Mouse (Mus musculus): ENCODE measurements at regions not wholly inside any gene's neighbourhood (a gene's known extent, or its start where the extent isn't known, plus 50 kb on each side); places are given as distances from the start of the nearest gene placed in this dataset.
"Not testable (repeated sequence)": the region's sequence is repeated elsewhere in the genome, so short reads cannot be mapped to it uniquely, and the experiment has no call there.

DNA sequence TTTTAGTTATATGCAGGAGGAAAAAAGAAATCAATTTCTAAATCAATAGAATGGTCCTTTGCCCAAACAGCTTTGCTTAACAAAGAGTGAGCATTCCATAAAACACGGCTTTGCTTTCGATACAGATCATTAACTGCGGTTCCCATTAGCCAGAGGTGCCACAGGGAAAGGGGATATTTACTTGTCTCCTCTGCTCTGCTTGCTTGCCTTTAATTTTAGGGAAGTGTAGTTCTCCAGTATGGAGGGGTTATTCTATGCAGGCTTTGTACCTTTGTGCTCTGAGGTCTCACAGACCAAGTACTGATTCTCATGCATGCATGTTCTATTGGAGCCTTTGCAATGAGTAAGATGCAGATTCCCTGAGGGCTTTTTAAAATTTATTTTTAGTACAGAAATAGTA is 520.2 kb upstream of the Stxbp6 start:
- ChIA-PET POLR2A (no interaction called here), CTCF (no interaction called here)
- TF ChIP-seq CTCF (IDR thresholded peaks at IDR 0.05), result no peak
- no peak for DNase-seq (ENCODE audit: low read depth, low spot score)
- ATAC-seq, result peak; percentile 51
- no peaks in the 10 kb centered on the region for H3K27me3 ChIP-seq
- in situ Hi-C loops (cut with MboI; ENCODE audit: low pct_unique_long_range_greater_than_20kb), result no loop called here

DNA sequence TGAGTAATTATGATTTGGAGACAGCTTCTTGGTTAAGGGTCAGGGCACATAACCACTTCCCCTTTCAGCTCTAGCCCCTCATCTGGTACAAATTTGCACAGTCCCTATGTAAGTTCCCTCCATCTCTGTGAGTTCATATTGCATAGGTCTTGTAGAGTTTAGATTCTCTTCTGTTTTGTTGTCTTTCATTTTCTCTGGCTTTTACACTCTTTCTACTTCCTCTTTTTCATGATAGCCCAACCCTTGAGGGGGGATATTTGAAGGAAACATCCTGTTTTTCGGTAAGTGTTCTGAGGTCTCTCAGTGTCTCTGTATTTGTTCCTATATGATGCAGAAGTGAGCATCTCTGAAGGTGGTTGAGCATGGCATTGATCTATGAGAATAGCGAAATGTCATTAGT is 515.7 kb upstream of the Stxbp6 start:
- no peak for TF ChIP-seq CTCF (IDR thresholded peaks at IDR 0.05)
- no peak for DNase-seq (ENCODE audit: low read depth, low spot score)
- ChIA-PET CTCF (no interaction called here), POLR2A (no interaction called here)
- in situ Hi-C loops (cut with MboI; ENCODE audit: low pct_unique_long_range_greater_than_20kb), result no loop called here
- ATAC-seq, result no peak
- no peaks in the 10 kb centered on the region for H3K27me3 ChIP-seq

DNA sequence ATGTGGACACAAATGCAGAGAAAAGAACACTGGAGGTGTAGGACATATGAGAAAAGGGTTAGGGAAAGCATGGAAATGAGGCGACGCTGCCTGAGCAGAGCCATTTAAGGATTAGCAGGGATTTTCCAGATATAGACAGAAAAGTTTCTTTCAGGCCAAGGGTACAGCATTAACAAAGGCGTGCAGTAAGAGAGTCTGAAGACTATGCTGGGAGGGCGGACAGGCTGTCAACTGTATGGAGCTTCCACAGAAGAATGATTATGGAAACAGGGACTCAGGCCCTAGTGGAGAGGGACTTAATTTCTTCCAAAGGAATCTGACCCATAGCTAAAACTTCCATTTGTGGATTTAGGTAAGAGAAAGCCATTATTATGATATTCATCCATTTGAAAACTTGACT is 511.3 kb upstream of the Stxbp6 start:
- ATAC-seq, result no peak
- in situ Hi-C loops (cut with MboI; ENCODE audit: low pct_unique_long_range_greater_than_20kb), result no loop called here
- H3K27me3 ChIP-seq, result no peaks in the 10 kb centered on the region
- CTCF ChIA-PET, result no interaction called here
- POLR2A ChIA-PET, result no interaction called here
- TF ChIP-seq CTCF (IDR thresholded peaks at IDR 0.05), result no peak
- DNase-seq (ENCODE audit: low read depth, low spot score), result no peak

DNA sequence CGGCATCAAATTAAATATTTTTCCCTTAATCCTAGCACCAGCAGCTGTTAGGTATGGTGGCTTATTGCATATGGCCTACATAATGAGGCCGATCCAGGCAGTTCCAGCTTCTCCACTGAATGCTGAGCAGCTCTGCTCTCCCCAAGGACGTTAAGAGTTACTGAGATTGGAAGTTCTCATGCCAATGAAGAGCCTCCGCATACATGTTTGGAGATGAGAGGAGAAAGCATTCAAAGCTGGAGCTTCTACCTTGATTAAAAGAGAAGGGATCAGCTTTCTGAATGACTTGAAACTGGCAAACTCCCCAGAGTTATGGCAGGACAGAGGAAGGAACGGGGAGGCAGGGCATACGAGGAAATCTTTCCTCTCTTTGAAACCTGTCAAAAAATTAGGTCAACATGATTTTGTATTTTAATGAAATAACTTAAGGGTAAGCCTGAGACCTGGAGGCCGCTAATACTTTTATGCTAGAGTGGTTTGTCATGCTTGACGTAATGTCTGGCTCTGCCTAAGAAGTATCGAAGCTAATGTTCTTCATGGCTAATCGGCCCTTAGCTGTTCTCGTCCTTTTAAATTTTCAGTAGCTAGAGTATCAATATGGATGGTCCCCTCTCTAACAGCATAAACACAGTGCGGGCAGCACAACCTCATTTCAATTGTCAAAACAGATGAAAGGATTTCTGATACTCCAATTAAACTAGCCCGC is 489.0 kb upstream of the Stxbp6 start:
- ChIA-PET CTCF (no interaction called here), POLR2A (no interaction called here)
- no peaks in the 10 kb centered on the region for H3K27me3 ChIP-seq
- no peak for TF ChIP-seq CTCF (IDR thresholded peaks at IDR 0.05)
- in situ Hi-C loops (cut with MboI; ENCODE audit: low pct_unique_long_range_greater_than_20kb), result no loop called here
- ATAC-seq, result no peak
- DNase-seq (ENCODE audit: low read depth, low spot score), result no peak

DNA sequence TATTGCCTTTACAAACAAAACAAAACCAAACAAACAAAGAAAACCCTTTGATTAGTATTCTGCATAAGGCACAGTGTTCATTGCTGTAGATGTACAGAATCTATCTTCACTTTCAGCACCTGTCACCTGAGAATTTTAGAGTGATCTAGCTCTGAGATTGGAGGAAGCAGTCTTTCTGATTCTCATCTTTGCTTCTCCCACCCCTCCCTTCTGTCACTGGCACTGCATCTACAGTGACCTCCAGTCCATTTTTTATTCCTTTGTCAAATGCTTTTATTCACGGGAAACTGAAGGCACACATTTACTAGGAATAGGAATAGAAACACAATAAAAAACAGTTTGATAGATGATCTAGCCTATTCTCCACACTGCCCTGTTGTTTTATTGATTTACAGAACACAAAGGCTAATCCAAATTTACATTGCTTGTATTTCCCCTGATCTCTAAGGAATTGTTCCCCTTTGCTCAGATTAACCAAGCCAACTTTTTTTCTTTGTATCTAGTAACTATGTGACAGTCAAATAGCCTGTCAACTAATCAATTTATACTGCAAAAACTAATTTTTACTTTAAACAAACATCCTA is 488.2 kb upstream of the Stxbp6 start:
- POLR2A ChIA-PET, result no interaction called here
- no peaks in the 10 kb centered on the region for H3K27me3 ChIP-seq
- DNase-seq (ENCODE audit: low read depth, low spot score) (no peak), ATAC-seq (no peak)
- TF ChIP-seq CTCF (IDR thresholded peaks at IDR 0.05), result no peak
- CTCF ChIA-PET, result no interaction called here
- in situ Hi-C loops (cut with MboI; ENCODE audit: low pct_unique_long_range_greater_than_20kb), result no loop called here

DNA sequence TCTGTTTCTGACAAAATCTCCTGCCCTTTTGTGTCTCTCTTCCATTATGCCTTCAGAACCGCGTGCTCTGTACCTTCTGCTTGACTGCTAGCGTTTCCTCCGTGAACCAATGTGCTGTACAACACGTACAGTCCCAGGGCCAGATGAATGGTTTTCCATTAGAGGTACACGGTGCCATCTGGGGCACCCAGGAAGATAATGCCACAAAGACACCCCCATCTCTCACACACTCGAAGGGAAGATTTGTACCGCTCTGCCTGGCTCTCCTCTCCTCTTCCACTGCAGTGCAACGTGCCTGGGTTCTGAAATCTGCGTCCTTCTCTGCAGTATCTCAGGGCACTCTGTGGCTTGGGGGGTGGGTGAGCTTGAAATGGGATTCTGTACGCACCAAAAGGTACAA is 487.4 kb upstream of the Stxbp6 start:
- DNase-seq (ENCODE audit: low read depth, low spot score) (no peak), ATAC-seq (no peak)
- TF ChIP-seq CTCF (IDR thresholded peaks at IDR 0.05), result no peak
- no peaks in the 10 kb centered on the region for H3K27me3 ChIP-seq
- CTCF ChIA-PET, result interaction anchor here (1.2 kb wide), 1 partner anchor 11 kb away, joined by 4 read pairs; no protein-coding TSS in a partner anchor
- in situ Hi-C loops (cut with MboI; ENCODE audit: low pct_unique_long_range_greater_than_20kb), result no loop called here
- POLR2A ChIA-PET, result no interaction called here

DNA sequence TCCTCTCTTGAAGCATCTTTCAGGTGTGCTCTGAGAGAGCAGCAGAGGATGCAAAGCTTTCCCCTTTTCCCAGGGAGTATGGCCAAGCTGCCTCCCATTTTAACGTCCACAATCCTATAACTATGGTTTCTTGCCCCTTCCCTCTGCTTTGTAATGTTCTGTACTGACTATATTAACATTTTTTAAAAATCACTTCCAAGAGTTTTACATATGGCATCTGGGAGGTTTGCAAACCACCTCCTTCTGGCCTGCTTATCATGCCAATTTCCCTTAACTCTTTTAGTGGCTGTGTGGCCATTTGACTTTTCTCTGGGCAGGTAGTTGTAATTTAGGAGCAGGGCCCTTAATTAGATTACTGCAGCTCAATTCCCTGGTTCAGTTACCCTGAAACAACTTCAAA is 486.9 kb upstream of the Stxbp6 start:
- no peak for TF ChIP-seq CTCF (IDR thresholded peaks at IDR 0.05)
- DNase-seq (ENCODE audit: low read depth, low spot score) (no peak), ATAC-seq (no peak)
- H3K27me3 ChIP-seq, result no peaks in the 10 kb centered on the region
- in situ Hi-C loops (cut with MboI; ENCODE audit: low pct_unique_long_range_greater_than_20kb), result no loop called here
- ChIA-PET POLR2A (no interaction called here), CTCF (interaction anchor here (1.2 kb wide), 1 partner anchor 11 kb away, joined by 4 read pairs; no protein-coding TSS in a partner anchor)

DNA sequence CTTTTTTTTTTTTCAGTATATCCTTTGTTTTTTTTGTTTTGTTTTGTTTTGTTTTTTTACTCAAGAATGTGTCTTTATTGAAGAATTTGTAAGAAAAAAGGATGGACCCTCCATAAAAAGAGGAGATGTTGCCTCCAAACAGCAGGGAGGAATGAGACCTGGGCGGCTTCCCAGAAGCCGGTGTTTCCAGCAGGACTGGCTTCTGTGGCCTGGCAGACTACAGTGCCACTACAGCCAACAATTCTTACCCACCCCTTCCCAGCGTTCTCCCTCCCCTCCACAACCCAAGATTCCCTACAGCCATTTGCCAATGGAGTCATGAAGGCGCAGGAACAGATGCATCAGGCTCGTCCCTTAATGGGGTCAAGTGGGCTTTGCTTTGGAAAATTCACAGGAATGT is 475.4 kb upstream of the Stxbp6 start:
- ATAC-seq; DNase-seq (ENCODE audit: low read depth, low spot score); POLR2A ChIA-PET; H3K27me3 ChIP-seq; CTCF ChIA-PET; in situ Hi-C loops (cut with MboI; ENCODE audit: low pct_unique_long_range_greater_than_20kb): not testable (repeated sequence)

DNA sequence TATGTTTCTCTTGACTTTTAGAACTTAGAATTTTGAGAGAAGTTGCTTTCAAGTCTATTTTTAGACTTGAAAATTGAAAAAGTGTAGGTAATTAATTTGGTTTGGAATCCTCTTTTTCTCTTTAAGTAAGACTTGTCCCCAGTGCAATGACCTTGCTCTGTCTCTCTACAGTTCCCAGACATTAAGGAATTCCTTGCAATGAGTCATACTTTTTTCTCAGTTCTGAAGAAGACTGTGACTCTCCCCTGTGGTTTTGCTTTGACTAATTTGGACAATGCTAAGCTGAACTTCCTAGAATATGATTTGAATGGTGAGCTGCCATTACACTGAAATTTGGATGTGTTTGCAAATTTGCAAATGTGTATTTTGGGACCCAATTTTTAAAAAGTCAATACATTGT is 445.0 kb upstream of the Stxbp6 start:
- H3K27me3 ChIP-seq, result no peaks in the 10 kb centered on the region
- DNase-seq (ENCODE audit: low read depth, low spot score) (peak; percentile 12), ATAC-seq (peak; percentile 87)
- TF ChIP-seq CTCF (IDR thresholded peaks at IDR 0.05), result no peak
- ChIA-PET POLR2A (no interaction called here), CTCF (no interaction called here)
- in situ Hi-C loops (cut with MboI; ENCODE audit: low pct_unique_long_range_greater_than_20kb), result no loop called here

DNA sequence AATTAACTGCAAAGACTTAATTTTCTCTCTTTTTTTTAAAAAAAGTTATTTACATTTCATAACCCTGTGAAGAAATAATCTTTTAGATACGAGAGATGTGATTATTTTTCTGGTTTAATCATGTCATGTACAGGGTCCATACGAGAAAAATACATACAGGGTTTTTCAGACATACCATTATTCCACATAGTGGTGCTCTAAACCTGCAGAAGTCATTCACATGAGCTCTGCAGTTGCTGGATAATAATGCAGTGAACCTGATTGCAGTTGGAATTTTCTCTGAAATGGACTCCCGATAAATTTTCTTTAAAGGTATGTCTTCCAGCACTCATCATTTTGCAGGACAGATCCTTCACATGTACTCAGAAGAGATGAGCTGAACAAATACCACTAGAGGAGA is 439.9 kb upstream of the Stxbp6 start:
- ChIA-PET CTCF (no interaction called here), POLR2A (no interaction called here)
- in situ Hi-C loops (cut with MboI; ENCODE audit: low pct_unique_long_range_greater_than_20kb), result no loop called here

DNA sequence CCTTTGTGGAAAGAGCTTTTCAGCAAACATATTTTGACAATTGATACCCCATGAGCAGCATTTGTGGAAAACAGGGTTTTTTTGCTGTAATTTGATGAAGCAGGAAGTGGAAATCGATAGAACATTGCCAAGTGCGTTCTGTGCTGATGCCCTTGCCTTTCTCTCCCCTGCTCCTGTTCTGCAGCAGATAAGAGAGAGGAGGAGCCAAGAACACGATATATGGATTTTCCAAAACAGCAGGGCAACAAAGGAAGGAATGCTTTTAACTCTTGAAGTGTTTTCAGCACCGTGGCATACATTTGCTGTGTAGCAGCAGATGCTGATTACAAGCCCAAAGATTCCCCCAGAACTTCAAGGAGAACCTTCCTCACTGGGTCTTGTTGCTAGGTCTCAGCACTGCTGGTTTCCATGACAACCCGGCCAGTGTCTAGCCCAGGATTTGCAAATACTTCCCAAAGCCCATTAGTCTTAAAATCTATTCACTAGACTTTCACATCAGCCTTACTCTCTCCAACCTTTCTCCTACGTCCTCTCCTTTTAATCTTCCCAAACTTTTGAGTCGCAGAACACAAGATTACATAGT is 433.0 kb upstream of the Stxbp6 start:
- ChIA-PET POLR2A (no interaction called here), CTCF (no interaction called here)
- in situ Hi-C loops (cut with MboI; ENCODE audit: low pct_unique_long_range_greater_than_20kb), result no loop called here
- TF ChIP-seq CTCF (IDR thresholded peaks at IDR 0.05), result no peak
- no peaks in the 10 kb centered on the region for H3K27me3 ChIP-seq
- ATAC-seq (no peak), DNase-seq (ENCODE audit: low read depth, low spot score) (no peak)

More for the DNA sequence above, 439.9 kb upstream of the Stxbp6 start:
- no peak for TF ChIP-seq CTCF (IDR thresholded peaks at IDR 0.05)
- no peak for DNase-seq (ENCODE audit: low read depth, low spot score)
- no peaks in the 10 kb centered on the region for H3K27me3 ChIP-seq
- no peak for ATAC-seq
